Mouse (Mus musculus): ENCODE results near the gene Gm17359. TPM values are rescaled to one million over a fixed set of nuclear protein-coding genes. Genes with fewer than 3 reads are reported as not detected.

The Gm17359 gene
- polyA plus RNA-seq, 1 experiment, result 0.04 TPM

DNA sequence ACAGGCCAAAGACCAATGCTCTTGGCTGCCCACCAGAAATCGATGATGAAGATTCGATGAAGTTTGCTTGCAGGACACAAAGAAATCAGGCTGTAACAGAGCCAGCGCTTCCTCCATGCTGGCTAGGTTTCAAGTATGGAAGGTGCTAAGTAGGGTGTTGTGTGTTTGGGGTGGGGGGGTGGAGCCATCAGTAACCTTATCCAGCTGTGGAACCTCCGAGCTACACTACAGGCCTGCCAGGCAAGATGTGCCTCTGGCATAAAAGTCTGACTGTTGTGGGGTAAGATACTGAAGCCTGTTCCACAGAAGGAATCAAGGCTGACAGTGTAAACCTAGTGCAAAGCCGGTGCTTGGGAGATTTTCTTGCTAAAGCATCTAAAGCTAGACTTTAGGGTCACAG is 112.0 kb downstream of the Gm17359 start:
- TF ChIP-seq POLR2A (IDR thresholded peaks at IDR 0.05; ENCODE audit: borderline replicate concordance, extremely low read depth, insufficient read depth, insufficient read length, poor library complexity, severe bottlenecking) (no peak), CTCF (IDR thresholded peaks at IDR 0.05; ENCODE audit: borderline replicate concordance, extremely low read depth, insufficient read depth, insufficient read length) (no peak)
- DNase-seq (ENCODE audit: low read depth), result no peak

- DNase-seq (ENCODE audit: low read depth), result no peak
Measured at GRCm38 (mm10) chr3:79449361-79449760, 112.9 kb downstream of the Gm17359 start.

DNA sequence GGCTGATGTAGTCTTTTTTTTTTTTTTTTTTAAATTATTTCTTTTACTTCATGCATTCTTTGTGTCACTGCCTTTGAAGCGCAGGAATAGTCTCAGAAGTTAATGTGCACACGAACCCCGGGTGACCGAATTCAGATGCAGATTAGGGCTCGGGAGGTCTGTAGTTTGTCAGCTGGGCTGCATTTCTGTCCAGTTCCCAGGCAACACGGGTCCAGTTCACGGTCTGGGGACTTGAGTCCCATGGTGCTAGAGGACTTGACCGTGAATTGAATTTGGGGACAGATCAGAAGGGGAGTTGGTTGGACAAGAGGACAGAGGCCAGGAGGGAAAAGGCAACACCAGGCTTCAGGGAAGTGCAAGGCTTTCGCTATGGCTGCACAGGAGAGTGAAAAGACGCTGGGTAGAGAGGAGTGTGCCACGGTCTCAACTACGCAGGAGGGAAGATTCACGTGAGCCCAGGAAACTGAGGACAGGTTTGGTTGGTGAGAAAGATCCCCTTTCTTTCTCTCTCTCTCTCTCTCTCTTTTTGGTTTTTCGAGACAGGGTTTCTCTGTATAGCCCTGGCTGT is 116.3 kb downstream of the Gm17359 start:
- DNase-seq (ENCODE audit: low read depth), result peak; percentile 82
- no peak for TF ChIP-seq CTCF (IDR thresholded peaks at IDR 0.05; ENCODE audit: borderline replicate concordance, extremely low read depth, insufficient read depth, insufficient read length)
- TF ChIP-seq POLR2A (IDR thresholded peaks at IDR 0.05; ENCODE audit: borderline replicate concordance, extremely low read depth, insufficient read depth, insufficient read length, poor library complexity, severe bottlenecking), result no peak

More at GRCm38 (mm10) chr3:79449361-79449760, 112.9 kb downstream of the Gm17359 start:
- no peak for TF ChIP-seq CTCF (IDR thresholded peaks at IDR 0.05; ENCODE audit: borderline replicate concordance, extremely low read depth, insufficient read depth, insufficient read length)
- TF ChIP-seq POLR2A (IDR thresholded peaks at IDR 0.05; ENCODE audit: borderline replicate concordance, extremely low read depth, insufficient read depth, insufficient read length, poor library complexity, severe bottlenecking), result no peak

DNA sequence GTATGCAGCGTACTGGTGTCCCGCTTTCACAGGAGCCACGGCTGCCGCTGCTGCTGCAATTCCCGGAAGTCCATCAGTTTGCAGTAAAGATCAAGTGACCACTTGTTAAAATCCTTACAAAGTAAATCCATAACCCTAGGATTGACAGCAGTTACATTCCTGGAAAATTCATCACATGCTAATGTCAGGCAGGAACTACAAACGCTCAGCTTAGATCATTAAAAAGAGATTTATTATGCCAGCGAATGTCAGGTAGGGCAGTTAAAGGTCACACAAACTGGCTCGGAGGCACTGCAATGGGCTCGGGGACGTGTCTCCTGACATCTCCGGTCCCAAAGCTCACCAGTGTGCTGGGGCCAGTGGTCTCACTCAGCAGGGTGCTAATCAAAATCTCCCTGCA is 119.3 kb downstream of the Gm17359 start:
- DNase-seq (ENCODE audit: low read depth), result no peak
- TF ChIP-seq POLR2A (IDR thresholded peaks at IDR 0.05; ENCODE audit: borderline replicate concordance, extremely low read depth, insufficient read depth, insufficient read length, poor library complexity, severe bottlenecking) (no peak), CTCF (IDR thresholded peaks at IDR 0.05; ENCODE audit: borderline replicate concordance, extremely low read depth, insufficient read depth, insufficient read length) (no peak)

DNA sequence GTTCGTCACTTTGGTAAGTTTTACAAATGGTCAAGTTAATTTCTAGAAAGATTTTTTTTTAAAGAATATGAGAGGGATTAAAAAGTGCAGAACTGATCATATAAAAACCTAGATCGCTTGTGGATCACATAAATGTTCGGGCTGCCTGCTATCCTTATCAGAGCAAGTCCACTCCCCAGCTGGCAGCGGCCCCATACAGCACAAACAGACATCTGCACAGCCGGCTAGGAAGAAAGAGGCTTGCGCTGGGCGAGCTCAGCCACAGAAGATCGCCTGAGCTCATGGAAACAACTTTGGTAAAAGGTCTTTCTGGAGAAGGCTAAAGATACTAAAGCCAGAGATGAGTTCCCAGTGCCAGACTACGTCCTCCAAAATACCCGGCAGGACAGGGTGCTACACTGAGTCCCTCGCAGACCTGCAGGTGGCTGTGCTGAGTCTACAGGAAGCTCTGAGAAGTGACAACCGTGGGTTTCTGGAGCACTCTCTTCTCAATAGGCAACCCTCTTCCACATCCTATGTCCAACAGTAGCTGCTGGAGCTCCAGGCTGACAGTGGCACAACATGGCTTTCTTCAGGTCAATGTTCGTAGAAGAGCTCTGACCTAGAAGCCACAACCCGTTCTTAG is 122.3 kb downstream of the Gm17359 start:
- TF ChIP-seq CTCF (IDR thresholded peaks at IDR 0.05; ENCODE audit: borderline replicate concordance, extremely low read depth, insufficient read depth, insufficient read length), result no peak
- TF ChIP-seq POLR2A (IDR thresholded peaks at IDR 0.05; ENCODE audit: borderline replicate concordance, extremely low read depth, insufficient read depth, insufficient read length, poor library complexity, severe bottlenecking), result no peak
- no peak for DNase-seq (ENCODE audit: low read depth)

DNA sequence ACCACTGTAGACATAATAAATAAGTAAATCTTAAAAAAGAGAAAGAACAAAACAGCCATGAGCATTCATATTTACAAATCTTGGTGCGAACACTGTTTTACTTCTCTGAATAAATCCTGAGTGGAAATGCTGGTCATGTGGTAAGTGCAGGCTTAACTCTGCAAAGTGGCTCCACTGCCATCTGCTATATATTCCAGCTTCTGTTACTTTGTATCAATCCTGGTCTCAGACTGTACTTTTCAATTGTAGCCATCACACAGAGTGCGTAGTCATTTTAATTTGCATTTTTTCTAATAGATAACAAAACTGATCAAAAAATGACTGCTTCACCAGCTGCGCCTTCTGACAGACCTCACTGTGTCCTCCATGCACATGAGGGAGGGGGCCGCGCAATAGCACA is 133.0 kb downstream of the Gm17359 start:
- TF ChIP-seq CTCF (IDR thresholded peaks at IDR 0.05; ENCODE audit: borderline replicate concordance, extremely low read depth, insufficient read depth, insufficient read length), result no peak
- no peak for TF ChIP-seq POLR2A (IDR thresholded peaks at IDR 0.05; ENCODE audit: borderline replicate concordance, extremely low read depth, insufficient read depth, insufficient read length, poor library complexity, severe bottlenecking)
- DNase-seq (ENCODE audit: low read depth), result no peak

GRCm38 (mm10) chr3:79472362-79472761 is 135.9 kb downstream of the Gm17359 start:
- TF ChIP-seq CTCF (IDR thresholded peaks at IDR 0.05; ENCODE audit: borderline replicate concordance, extremely low read depth, insufficient read depth, insufficient read length) (no peak), POLR2A (IDR thresholded peaks at IDR 0.05; ENCODE audit: borderline replicate concordance, extremely low read depth, insufficient read depth, insufficient read length, poor library complexity, severe bottlenecking) (no peak)
- no peak for DNase-seq (ENCODE audit: low read depth)

DNA sequence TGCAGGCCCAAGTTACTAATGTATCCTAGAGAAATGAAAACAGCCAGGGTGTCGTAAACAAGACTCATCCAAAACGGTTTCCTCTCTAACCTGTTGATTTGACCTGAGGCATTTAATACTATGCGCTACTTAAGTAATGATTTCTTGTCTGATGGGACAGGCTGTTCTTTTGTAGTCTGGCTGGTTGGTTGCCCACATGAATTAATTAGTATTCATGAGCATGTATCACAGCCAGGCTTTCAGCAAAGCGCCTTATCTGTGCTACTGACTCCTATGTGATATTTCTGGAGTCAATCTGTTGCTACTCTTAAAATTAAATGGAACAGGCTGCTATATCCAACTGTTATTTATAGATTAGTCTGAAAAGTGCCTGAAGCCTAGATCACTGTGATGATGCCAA is 138.4 kb downstream of the Gm17359 start:
- TF ChIP-seq POLR2A (IDR thresholded peaks at IDR 0.05; ENCODE audit: borderline replicate concordance, extremely low read depth, insufficient read depth, insufficient read length, poor library complexity, severe bottlenecking) (no peak), CTCF (IDR thresholded peaks at IDR 0.05; ENCODE audit: borderline replicate concordance, extremely low read depth, insufficient read depth, insufficient read length) (no peak)
- peak; percentile 88 for DNase-seq (ENCODE audit: low read depth)

GRCm38 (mm10) chr3:79475980-79476379 is 139.5 kb downstream of the Gm17359 start:
- DNase-seq (ENCODE audit: low read depth), result no peak
- TF ChIP-seq POLR2A (IDR thresholded peaks at IDR 0.05; ENCODE audit: borderline replicate concordance, extremely low read depth, insufficient read depth, insufficient read length, poor library complexity, severe bottlenecking), result no peak
- no peak for TF ChIP-seq CTCF (IDR thresholded peaks at IDR 0.05; ENCODE audit: borderline replicate concordance, extremely low read depth, insufficient read depth, insufficient read length)

DNA sequence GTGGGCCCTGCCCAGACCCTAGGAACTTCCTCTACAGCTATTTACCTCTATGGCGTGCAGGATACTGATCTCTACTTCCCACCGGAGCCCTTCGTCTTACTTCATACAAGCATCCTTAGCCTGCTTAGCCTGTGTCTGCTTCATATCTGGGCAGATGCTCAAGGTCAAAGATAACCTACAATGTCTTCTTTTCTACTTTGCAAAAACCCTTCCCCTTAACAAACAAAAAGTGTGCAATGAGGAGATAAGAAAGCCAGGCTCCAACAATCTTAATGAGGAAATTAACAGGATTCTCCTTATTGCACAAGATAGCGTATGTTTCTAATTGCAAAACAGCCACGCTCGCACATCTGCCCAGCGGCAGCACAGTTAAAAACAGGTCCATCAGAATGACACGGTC is 141.9 kb downstream of the Gm17359 start:
- no peak for DNase-seq (ENCODE audit: low read depth)
- TF ChIP-seq POLR2A (IDR thresholded peaks at IDR 0.05; ENCODE audit: borderline replicate concordance, extremely low read depth, insufficient read depth, insufficient read length, poor library complexity, severe bottlenecking) (no peak), CTCF (IDR thresholded peaks at IDR 0.05; ENCODE audit: borderline replicate concordance, extremely low read depth, insufficient read depth, insufficient read length) (no peak)

GRCm38 (mm10) chr3:79478880-79479279 is 142.4 kb downstream of the Gm17359 start:
- TF ChIP-seq CTCF (IDR thresholded peaks at IDR 0.05; ENCODE audit: borderline replicate concordance, extremely low read depth, insufficient read depth, insufficient read length), result no peak
- TF ChIP-seq POLR2A (IDR thresholded peaks at IDR 0.05; ENCODE audit: borderline replicate concordance, extremely low read depth, insufficient read depth, insufficient read length, poor library complexity, severe bottlenecking), result no peak
- no peak for DNase-seq (ENCODE audit: low read depth)

All from brain, embryonic 14.5 days (tissue).